Mouse (Mus musculus): ENCODE data around the gene Gm3015. TPM values are rescaled to one million over a fixed set of nuclear protein-coding genes. Genes with fewer than 3 reads are reported as not detected.
"Not testable (repeated sequence)": the region's sequence is repeated elsewhere in the genome, so short reads cannot be mapped to it uniquely, and the experiment has no call there.

The Gm3015 gene
- total RNA-seq (2015; ENCODE audit: low replicate concordance) (not detected in 2 replicates), total RNA-seq (2017; ENCODE audit: low replicate concordance) (not detected in 2 replicates)

DNA sequence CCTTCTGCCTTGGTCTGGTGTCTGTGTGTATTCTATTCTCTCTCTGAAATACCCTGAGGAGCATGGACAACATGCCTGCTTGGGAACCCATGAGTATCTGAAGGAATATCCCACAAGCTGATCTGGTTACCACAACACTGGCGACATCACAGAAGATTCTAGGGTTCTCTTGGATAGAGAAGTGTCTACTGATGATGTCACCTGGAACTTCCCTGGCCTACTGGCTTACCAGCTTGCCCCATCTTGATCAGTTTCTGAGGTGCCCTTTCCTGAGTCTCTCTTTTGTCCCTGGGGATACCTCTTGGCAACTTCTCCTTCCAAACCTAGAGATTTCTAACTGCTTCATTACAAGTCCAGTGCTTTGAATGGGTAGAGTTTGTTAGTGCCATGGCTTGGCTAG, at the start of gene Gm3015:
Gene Gm3015 (minus strand): TSS at position 101 of the 400 bp plus-strand sequence.
- ATAC-seq (replicated peaks; ENCODE audit: low FRiP score, poor library complexity, severe bottlenecking), result not testable (repeated sequence)

DNA sequence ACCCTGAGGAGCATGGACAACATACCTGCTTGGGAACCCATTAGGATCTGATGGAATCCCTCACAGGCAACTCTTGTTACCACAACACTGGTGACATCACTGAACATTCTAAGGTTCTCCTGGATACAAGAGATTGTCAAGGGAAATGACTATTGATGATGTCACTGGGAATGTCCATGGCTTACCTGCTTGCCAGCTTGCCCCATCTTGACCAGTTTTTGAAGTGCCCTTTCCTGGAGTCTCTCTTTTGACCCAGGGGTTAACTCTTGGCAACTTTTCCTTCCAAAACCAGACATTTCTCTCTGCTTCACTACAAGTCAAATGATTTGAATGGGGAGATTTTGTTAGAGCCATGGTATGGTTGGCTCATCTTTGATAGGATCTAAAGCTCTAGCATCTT, 29.3 kb upstream of the Gm3015 start, which contains the start of gene Gm10377:
Gene Gm10377 (minus strand): TSS at position 101 of the 400 bp plus-strand sequence.
- ATAC-seq (replicated peaks; ENCODE audit: low FRiP score, poor library complexity, severe bottlenecking), result not testable (repeated sequence)

Other genes starting within 250 kb of the Gm3015 start
- not detected in 2 replicates for gene Gm8024, start 244.5 kb downstream of the Gm3015 start, total RNA-seq (2015; ENCODE audit: low replicate concordance)
- not detected in 2 replicates for gene Gm8024, start 244.5 kb downstream of the Gm3015 start, total RNA-seq (2017; ENCODE audit: low replicate concordance)
- gene Gm17124, start 168.9 kb downstream of the Gm3015 start, total RNA-seq (2015; ENCODE audit: low replicate concordance), result not detected in 2 replicates
- gene Gm17124, start 168.9 kb downstream of the Gm3015 start, total RNA-seq (2017; ENCODE audit: low replicate concordance), result not detected in 2 replicates
- gene Gm3633, start 126.9 kb downstream of the Gm3015 start, total RNA-seq (2015; ENCODE audit: low replicate concordance), result not detected in 2 replicates
- not detected in 2 replicates for gene Gm3633, start 126.9 kb downstream of the Gm3015 start, total RNA-seq (2017; ENCODE audit: low replicate concordance)
- gene Gm10378, start 112.9 kb downstream of the Gm3015 start, total RNA-seq (2015; ENCODE audit: low replicate concordance), result not detected in 2 replicates
- gene Gm10378, start 112.9 kb downstream of the Gm3015 start, total RNA-seq (2017; ENCODE audit: low replicate concordance), result not detected in 2 replicates
- not detected in 2 replicates for gene Gm10377, start 29.2 kb upstream of the Gm3015 start, total RNA-seq (2015; ENCODE audit: low replicate concordance)
- not detected in 2 replicates for gene Gm10377, start 29.2 kb upstream of the Gm3015 start, total RNA-seq (2017; ENCODE audit: low replicate concordance)
- gene Gm21977, start 84.7 kb upstream of the Gm3015 start, total RNA-seq (2015; ENCODE audit: low replicate concordance), result not detected in 2 replicates
- gene Gm21977, start 84.7 kb upstream of the Gm3015 start, total RNA-seq (2017; ENCODE audit: low replicate concordance), result not detected in 2 replicates
- not detected in 2 replicates for gene Gm8082, start 224.8 kb upstream of the Gm3015 start, total RNA-seq (2015; ENCODE audit: low replicate concordance)
- gene Gm8082, start 224.8 kb upstream of the Gm3015 start, total RNA-seq (2017; ENCODE audit: low replicate concordance), result not detected in 2 replicates
- gene Gm10376, start 246.8 kb upstream of the Gm3015 start, total RNA-seq (2015; ENCODE audit: low replicate concordance), result not detected in 2 replicates
- gene Gm10376, start 246.8 kb upstream of the Gm3015 start, total RNA-seq (2017; ENCODE audit: low replicate concordance), result not detected in 2 replicates